Mouse (Mus musculus): ENCODE measurements around the gene Dll4.
A peak's percentile ranks its signal among the peaks of the same experiment; 100 is the strongest.

DNA sequence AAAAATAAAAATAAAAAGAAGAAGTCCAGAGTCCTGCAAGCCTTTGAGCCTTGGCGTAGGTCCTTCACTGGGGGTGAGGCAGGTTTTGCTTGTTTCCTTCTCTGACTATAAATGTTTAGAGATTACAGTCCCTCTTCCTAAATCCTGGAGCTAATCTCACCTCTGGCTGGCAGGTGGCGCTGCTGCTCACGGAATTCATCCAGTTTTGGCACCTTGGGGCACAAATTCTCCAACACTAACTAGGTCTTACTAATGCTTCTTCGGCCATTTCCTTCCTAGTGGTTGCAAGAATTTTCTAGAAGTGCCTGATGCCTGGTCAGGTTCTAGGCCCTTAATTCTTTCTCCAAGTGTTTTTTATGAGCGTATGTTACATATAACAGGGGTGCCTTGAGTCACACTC lies 27.3 kb upstream of the Dll4 start:
- TF ChIP-seq POLR2A (IDR thresholded peaks at IDR 0.05; ENCODE audit: low read depth, low read length): no peak
- peak; percentile 90 for TF ChIP-seq CTCF (conservative IDR thresholded peaks at IDR 0.05; ENCODE audit: insufficient read depth, insufficient read length, low read depth, low read length)
